Mouse (Mus musculus) left cerebral cortex, adult 6 months (tissue): ENCODE results near the gene Cdk14. TPM values are rescaled to one million over a fixed set of nuclear protein-coding genes. Genes with fewer than 3 reads are reported as not detected.

Experiments
- long read RNA-seq, 2 experiments: library from polyadenylated mRNA; unstranded; transcript quantifications; one replicate each; pipeline ENCODE4 v2.0.0; 2019 to 2020
- polyA plus RNA-seq: library from polyadenylated mRNA; unstranded; fragments of <200 nt; fragmentation: Nextera tagmentation; gene quantifications from 2 replicates; pipeline ENCODE4 v1.2.3, GENCODE M21; 2021

Gene Cdk14
- 56.0 and 68.0 TPM in 2 replicates for polyA plus RNA-seq
- long read RNA-seq, experiment 1, full-length matches to known transcripts: 290 of 425 reads
- long read RNA-seq, experiment 1, partial matches to known transcripts: 35 of 425 reads
- long read RNA-seq, experiment 1, other reads (novel, unspliced or antisense): 100 of 425 reads
- long read RNA-seq, experiment 2, full-length matches to known transcripts: 49 of 144 reads
- long read RNA-seq, experiment 2, partial matches to known transcripts: 28 of 144 reads
- long read RNA-seq, experiment 2, other reads (novel, unspliced or antisense): 67 of 144 reads

GRCm38 (mm10) chr5:5419992-5420455 lies at the start of gene Cdk14:
Cdk14 (minus strand) TSS chr5:5420312.

GRCm38 (mm10) chr5:4757902-4758301 lies 662.2 kb downstream of the Cdk14 start, which contains the start of gene Fzd1:
Fzd1 (minus strand) TSS chr5:4758035.

Other genes with a start within 250 kb of the Cdk14 start
- gene 1700015F17Rik, start 58.8 kb upstream of the Cdk14 start, polyA plus RNA-seq: 0.75 and 1.2 TPM in 2 replicates
- gene Cldn12, start 94.6 kb upstream of the Cdk14 start, polyA plus RNA-seq: 15.5 and 18.9 TPM in 2 replicates
- gene Gtpbp10, start 139.2 kb upstream of the Cdk14 start, polyA plus RNA-seq: 4.0 and 5.2 TPM in 2 replicates
- 0.16 and 0.51 TPM in 2 replicates for gene Gm8773, start 153.5 kb upstream of the Cdk14 start, polyA plus RNA-seq
- 4.5 and 5.9 TPM in 2 replicates for gene Cfap69, start 243.9 kb upstream of the Cdk14 start, polyA plus RNA-seq